Mouse (Mus musculus) left cerebral cortex, postnatal 36 days (tissue): ENCODE data around the gene Ppfia1. TPM values are rescaled to one million over a fixed set of nuclear protein-coding genes. Genes with fewer than 3 reads are reported as not detected.

ENCODE experiments used
- DNase-seq, 2 experiments: peaks; one replicate each; pipeline ENCODE4 v3.0.0; 2021 to 2022; ENCODE audit warnings: low spot score in 2 of 2, mixed read lengths in 1 of 2
- intact Hi-C: fragments of 180-260 bp; cut with DNase I; formaldehyde crosslinking; loops from one replicate; pipeline ENCODE4 v1.15.1; 2025
- total RNA-seq, 2 experiments: library from RNA; stranded (reverse); gene quantifications; 2 replicates each; pipeline ENCODE4 v1.2.3; 2021

Gene Ppfia1
- total RNA-seq, 2 experiments from 2014 or later: 26.0 to 38.4 TPM

DNA sequence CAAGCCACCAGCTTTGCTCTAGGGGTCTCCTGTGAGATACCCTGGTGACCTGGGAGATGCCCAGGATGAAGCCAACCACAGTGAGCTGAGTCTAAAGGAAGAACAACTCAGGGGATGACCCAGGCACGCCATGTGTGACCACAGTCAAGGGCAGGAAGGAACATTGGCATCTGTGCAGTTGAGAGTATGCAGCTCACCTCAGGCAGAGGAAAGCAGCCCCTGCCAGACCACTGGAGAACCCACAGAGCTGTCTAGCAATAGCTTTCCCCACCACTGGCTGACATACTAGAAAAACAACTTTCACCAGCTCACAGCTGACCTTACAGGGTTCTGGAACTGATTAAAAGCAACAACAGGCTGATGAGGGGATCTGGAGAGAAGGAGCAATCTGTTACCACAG is 105.3 kb downstream of the Ppfia1 start:
- no peak for DNase-seq
- intact Hi-C loops: no loop called here

DNA sequence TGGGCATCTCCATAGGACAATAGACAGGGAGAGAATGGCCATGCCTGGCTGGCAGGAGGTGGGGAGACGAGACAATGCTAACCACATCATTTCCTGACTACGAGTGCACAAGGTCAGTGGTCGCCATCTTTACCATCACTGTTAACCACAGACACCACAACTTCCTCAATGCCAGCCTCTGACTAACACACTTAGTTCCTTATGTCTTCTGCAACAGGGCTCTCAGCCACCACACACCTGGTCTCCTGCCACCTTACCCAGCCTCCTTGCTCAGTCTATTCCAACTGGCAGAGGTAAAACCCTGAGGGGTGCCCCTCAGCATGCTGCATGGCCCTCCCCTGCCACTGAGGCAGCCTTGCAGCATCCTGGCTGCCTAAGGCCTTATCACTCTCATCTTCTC is 106.4 kb downstream of the Ppfia1 start:
- no peak for DNase-seq
- intact Hi-C loops: no loop called here

DNA sequence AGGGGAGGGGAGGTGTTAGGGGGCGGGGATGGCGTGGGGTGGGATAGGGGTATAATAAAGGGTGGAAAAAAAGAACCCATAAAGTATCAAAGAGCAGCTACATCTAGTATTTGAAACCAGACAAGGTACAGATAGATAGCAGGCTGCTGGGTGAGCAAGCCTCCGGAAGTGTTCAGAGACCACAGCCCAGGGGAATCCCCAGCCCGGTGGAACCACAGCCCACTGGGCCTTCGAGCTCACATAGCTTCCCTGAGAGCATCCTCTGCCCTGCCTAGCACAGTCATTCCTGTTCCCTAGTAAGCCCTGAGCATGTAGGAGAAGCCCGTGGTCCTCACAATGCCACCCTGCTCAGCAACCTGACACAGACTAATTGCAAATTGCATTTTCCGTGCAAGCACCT is 108.7 kb downstream of the Ppfia1 start:
- DNase-seq: no peak
- intact Hi-C loops: no loop called here

DNA sequence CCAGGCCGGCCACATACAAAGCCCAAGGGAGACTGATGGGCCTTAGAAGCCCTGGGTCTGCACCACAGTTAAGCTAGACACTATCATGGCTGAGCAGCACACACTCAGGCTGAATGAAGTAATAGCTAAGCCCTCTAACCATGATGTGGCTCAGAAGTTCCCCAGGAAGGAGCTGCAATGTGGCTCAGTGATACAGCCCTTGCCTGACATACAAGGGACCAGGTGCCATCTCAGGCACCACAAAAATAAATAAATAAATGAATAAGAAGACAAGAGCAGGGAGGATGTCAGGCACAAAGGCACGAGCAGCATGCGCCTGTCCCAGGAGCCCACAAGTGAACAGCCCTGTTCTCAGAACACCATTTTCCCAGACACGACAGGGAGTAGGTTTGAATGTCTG is 111.6 kb downstream of the Ppfia1 start:
- intact Hi-C loops: no loop called here
- DNase-seq: no peak

DNA sequence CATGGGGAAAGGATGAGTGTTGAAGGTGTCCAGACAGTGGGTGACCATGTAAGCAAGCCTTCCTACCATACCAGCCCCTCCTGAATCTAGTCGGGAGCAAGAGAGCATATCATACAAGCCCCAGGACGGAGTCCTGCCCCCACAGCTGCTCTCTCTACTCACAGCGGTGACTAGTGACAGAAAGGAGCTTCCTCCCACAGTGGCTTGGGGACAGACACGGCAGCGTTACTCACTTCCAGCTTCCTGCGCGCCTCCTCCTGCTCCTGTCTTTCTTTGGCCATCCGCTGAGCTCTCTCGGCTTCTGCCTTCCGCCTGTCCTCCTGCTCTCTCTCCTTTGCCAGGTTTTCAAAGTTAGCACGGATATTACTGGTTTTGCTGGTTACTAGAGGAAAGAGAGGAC is 112.1 kb downstream of the Ppfia1 start:
- intact Hi-C loops: no loop called here
- DNase-seq: no peak

DNA sequence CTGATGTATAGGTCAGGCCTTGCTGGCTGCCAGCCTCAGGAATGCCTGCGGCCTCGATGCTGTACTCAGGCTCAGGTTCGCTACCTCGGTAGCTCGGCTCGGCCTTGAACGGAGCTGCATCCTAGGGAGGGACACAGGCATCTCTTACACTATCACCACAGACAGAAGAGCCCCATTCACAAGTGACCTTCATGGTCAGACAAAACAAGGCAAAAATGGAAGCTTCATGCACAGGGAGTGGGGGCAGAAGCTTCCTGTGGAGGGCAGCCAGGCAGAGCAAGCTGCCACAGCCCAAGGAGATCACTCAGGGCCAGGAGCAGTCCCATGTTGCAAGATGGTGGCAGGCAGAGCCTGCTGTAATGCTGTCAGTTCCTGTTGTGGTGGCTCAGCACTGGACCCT is 114.7 kb downstream of the Ppfia1 start:
- no peak for DNase-seq
- intact Hi-C loops: no loop called here

DNA sequence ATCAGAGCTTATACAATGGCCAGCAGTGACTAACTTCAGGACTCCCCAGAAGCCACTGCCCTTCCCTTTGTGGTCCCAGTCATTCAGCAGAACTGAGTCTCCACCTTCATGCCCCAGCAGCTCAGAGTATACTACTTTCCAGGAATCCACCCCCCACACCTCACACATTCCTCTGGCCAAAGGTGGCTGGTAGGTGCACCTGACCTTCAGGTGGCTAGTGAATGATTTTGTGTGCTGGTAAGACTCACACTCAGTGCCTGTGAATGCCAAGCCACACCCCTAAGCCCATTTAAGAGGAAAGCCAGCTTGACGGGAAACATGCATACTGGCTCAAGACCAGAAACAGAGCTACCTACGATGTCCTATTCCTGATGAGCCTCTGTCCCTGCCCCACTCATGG is 120.6 kb downstream of the Ppfia1 start:
- DNase-seq: no peak
- intact Hi-C loops: no loop called here

DNA sequence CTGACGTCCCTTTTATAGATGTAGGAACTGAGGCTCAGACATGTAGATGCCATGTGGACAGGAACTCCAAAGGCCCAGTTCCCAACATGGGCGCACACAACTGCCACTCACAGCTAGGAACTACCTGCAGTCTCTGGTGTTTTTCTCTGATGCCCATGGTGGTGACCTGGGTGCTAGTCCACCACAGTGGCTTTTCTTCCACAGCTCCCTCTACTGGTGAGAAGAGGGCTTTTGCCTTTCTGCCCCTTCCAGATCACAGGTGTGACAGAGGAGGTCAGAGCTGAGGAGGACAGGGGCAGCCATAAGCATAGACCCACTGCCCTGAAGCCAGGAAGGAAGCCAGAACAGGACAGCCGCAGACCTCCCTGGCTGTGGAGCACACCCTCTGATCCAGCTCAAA is 126.1 kb downstream of the Ppfia1 start:
- intact Hi-C loops: loop anchor here (5.0 kb wide), 1 partner anchor 345 kb away; no protein-coding TSS in a partner anchor
- no peak for DNase-seq

Other genes with a start within 250 kb of the Ppfia1 start
- gene Cttn, start 82.7 kb downstream of the Ppfia1 start, total RNA-seq: 100 to 1,000 TPM; 111 to 112 TPM
- 1 to 10 TPM; 2.3 to 2.6 TPM for gene Fadd, start 28.7 kb upstream of the Ppfia1 start, total RNA-seq
- gene Ano1, start 198.2 kb upstream of the Ppfia1 start, total RNA-seq: 1 to 10 TPM; 2.9 to 3.3 TPM